Mouse (Mus musculus): Measurements from ENCODE around the gene Lrguk.

The Lrguk gene

DNA sequence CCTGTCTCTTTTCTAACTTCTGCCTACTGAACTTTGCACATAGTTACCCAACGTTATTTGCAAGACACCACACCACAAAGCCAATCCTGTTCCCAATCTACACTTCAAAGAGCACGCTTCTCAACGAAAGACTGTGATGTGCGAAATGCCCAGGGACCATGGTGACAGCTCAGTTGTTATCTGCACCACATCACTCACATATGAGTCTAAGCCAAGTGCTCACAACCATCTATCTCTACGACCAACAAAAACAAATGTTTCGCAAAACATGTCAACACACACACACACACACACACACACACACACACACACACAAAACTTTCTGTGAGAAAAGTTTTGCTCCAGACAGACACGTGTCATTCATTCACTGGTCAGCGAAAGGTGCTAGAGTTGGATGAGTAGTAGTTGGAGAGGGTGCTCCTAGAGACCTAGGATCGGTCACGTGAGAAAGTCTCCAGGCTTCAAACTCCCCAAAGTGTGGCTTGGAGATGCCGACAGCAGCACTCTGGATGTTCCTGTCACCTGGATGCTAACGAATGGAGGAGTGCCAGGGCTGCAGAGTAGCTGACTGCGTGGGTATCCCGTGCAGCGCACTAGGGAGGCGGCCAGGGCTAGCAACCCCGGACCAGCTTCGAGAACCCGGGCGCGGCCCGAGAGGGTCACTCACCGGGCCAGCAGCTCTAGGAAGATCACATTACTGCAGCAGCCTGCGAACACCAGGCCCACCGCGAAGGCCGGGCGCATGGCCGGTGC, 147.0 kb downstream of the Lrguk start:
- 1% methylated on average over 29 of the region's 29 CpGs for WGBS

DNA sequence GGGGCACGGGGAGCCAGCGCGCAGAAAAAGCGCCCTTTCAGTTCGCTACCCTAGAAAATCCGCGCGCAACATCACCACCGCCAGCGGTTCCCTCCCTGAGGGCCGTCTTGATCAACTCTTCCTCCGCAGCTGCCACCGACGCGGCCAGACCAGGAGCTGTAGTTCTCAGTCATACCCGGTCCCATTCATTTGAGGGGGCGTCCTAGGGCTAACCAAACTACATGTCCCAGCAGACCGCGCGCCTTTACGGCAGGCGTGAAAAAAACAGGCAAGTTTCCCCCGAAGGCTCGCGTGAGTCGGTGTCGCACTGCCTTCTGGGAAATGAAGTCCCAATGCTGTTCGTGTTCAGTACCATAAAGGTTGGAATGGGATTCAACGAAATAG, 147.6 kb downstream of the Lrguk start, which contains the start of gene Slc35b4:
Gene Slc35b4, minus strand, starts transcription at position 248 of the 384 bp plus-strand sequence.
- under 1% methylated on average over 29 of the region's 29 CpGs for WGBS

DNA sequence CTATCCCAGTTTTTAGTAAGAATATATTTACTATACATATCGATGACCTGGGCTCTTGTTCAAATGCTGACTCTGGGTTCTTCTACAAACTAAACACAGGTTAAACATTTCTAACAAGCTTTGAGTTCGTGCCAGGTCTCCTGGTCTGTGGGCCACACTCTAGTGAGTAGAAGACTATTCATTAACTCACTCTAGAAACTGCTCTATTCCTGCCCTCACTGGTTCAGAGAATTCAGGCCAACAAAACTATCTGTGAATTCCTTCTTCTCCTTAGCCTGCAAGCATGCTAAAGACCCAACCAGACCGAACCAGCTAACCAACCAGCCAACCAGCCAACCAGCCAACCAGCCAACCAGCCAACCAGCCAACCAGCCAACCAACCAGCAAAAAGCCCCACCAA, 149.8 kb downstream of the Lrguk start:
- 84% methylated on average over 3 of the region's 3 CpGs for WGBS

DNA sequence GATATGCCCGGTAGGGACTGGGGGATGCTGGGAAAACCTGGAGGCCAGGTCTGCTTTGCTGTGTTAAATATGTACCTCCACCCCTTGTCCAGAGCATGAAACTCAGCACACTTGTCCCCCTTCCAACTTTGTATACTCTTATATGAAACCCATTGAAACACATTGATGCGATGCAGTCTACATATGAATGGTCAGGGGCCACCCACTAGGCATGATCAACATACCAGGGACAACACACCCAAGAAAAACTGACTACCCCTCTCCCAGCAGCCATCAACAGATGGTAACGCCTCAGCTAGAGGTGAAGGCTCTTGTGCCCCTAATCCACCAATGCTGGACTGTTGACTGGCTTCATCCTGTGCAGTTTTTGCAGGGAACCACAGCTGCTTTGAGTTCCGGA, 150.7 kb downstream of the Lrguk start:
- 91% methylated on average over 4 of the region's 4 CpGs for WGBS

DNA sequence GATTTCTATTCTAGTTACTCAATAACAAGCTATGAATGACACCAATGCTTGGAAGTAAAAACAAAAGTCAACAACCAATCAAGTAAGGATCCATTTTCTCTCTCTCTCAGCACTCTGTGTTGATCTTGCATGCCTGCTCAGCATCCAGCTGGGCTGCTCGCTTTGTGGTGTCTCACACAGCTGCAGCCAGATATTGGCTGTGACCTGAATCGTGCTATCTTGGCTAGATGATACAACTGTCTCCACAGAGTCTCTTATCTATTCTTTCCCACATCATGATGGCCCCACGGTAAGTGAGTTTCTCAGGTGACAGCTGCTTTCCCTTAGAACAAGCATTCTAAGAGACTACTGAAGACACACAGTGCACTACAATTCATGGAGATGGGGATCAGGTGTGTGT, 152.7 kb downstream of the Lrguk start:
- 70% methylated on average over 3 of the region's 3 CpGs for WGBS

DNA sequence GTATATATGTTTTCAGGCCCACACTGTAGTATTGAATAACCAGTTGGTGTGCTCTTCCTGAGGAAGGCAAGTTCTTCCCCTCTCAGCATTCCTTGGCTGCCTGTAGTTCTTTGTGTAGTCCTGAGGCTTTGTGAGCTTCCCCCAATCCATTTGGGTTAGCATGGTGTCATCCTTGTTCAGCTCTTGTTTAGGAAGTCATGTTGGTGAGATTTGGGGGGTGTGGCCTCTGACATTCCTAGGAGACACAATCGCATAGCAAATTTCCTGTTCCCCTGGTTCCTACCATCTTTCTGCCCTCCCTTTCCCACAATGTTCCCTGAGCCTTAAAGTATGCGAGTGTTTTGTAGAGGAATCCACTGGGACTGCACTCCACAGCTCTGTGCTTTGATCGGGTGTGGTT, 154.1 kb downstream of the Lrguk start:
- WGBS, result 83% methylated on average over 3 of the region's 3 CpGs
